Mouse (Mus musculus) kidney, adult 2 months (tissue): Measurements from ENCODE around the gene Rgl3.

Experiments
- CTCF ChIP-seq: fragments of 200-500 bp; conservative IDR thresholded peaks from 2 replicates; pipeline ENCODE4 v1.5.1; 2011; ENCODE audit warnings: low read depth, mild to moderate bottlenecking, control low read depth, low read length, moderate library complexity, mixed read lengths; ENCODE audit not compliant: insufficient read depth, insufficient read length
- POLR2A ChIP-seq: fragments of 200-500 bp; IDR thresholded peaks from one replicate; pipeline ENCODE4 v1.6.1; 2011; ENCODE audit warnings: low read depth, low read length, control low read depth

DNA sequence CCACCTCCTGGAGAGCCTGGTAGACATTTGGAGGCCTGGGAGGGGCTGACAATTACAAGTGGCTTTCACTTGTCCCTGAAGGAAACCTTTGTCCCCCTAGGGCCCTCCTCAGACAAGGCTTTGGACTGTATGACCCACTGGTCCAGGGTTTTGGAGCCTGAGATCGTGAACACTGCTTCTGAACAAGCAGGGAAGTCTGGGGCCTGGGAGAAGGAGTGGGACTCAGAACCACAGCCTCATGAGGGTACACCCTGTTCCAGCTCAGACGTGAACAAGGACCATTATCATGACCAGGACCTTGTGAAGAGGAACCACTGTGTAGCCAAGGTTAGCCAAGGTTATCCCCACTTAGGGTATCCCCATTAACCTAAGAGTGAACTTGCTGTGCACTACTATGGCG lies 60.0 kb downstream of the Rgl3 start:
- no peak for TF ChIP-seq CTCF
- TF ChIP-seq POLR2A: no peak
